Mouse (Mus musculus) monocyte, adult 5-6 weeks (primary cell): ENCODE results near the gene Ric8a. TPM values are rescaled to one million over a fixed set of nuclear protein-coding genes. Genes with fewer than 3 reads are reported as not detected.
"Not testable (repeated sequence)": the region's sequence is repeated elsewhere in the genome, so short reads cannot be mapped to it uniquely, and the experiment has no call there.

Source experiments
- ATAC-seq: fragments of 153-309, 156-312 bp; replicated peaks from 2 replicates; pipeline ENCODE4 v1.8.0; 2017; ENCODE audit warnings: mild to moderate bottlenecking; ENCODE audit not compliant: low TSS enrichment, insufficient number of reproducible peaks, severe bottlenecking, poor library complexity, low FRiP score
- total RNA-seq: library from RNA; stranded (forward); fragments of 200-1000, 200-491, 200-594 nt; gene quantifications from 3 replicates; pipeline ENCODE4 v1.2.3, GENCODE M21; 2017

The Ric8a gene
- total RNA-seq, 1 experiment from 2014 or later, result 72.9 TPM

DNA sequence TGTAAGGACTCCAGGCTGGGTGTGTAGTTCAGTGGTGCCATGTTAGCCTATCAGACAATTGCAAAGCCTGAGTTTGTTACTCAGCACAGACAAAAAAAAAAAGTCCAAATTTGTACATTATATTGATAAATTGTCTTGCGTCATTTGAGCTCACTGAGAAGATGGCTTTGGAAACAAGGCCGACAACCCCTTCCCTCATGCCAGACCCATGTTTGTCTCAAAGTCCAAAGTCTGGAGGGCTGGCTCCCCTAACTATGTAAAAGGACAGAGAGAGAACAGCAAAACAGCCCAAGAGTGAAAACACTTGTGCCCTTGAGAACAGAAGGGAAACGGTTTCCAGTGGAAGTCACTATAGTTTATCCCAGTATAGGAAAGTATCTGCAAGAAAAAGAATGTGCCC is 23.7 kb downstream of the Ric8a start:
- no peak for ATAC-seq

DNA sequence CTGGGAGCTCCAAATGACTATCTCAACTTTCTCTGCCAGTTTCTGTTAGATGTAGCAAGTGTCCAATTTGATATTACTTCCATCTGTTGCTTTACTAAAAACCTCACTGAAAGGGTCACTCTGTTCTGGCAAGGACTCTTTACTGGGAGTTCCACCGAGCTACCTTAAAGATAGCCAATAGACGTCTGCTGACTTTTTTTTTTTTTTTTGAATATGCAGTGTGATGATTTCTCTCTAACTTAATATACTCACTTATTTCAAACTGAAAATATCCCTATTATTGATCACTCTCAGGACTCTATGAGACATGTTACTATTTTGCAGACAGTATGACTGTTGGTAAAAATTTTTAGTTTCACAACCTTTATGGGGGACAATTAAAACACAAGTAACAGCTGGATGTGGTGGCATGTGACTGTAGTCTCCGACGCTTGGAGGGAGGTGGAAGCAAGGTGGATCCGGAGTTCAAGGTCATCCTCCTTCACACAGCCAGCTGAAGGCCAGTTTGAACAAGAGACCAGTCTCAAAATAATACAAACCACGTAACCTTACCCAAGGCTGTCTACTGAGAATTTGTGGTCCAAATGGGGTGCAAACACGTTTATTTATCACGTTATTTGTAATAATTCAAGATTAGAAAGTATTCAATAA is 24.2 kb downstream of the Ric8a start:
- no peak for ATAC-seq

- peak; percentile 87 for ATAC-seq
Observed at GRCm38 (mm10) chr7:140881696-140882468, 25.1 kb downstream of the Ric8a start, which contains the start of the genes Psmd13 and Sirt3. Gene Psmd13 (plus strand): TSS chr7:140881968. Gene Sirt3 (minus strand): TSS chr7:140882309.

GRCm38 (mm10) chr7:140882469-140882803 is 25.7 kb downstream of the Ric8a start:
- no peak for ATAC-seq

- ATAC-seq, result not testable (repeated sequence)
Observed at GRCm38 (mm10) chr7:140890636-140891035, 33.9 kb downstream of the Ric8a start.

DNA sequence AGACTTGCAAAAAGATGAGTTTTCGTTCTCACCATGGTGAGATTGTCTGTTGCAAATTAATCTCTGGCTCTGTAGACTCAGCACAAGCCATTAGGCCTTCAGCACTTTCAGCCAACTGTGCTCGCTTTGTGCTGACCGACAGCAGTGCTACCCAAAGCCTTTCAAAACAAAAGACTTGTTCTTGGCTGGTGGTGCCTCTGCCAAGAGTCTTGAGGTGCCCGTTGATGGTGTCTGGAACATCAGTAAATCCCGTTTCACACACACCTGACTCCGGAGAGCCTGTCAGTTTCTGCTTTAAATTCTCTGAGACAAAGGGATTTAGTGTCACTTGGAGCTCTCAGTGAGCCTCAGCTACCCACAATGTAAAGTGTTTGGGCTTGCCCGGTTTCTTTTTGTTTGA is 37.3 kb downstream of the Ric8a start:
- no peak for ATAC-seq

DNA sequence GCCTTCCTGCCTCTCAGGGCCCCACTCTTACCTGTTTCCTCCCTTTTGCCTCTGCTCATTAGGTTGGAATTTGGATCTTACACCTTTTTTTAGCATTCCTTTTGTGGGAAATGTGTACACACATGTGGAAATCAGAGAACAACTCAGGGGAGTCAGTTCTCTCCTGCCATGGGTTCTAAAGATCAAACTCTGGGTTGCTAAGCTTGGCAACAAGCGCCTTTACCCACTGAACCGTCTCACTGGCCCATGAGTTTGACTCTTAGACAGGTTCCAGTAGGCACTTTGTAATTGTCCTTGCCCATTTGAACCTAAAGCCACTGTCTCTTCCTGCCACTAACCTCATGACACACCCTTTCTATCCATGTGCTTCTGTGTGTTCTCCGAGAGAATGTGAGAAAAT is 37.9 kb downstream of the Ric8a start:
- ATAC-seq, result no peak

DNA sequence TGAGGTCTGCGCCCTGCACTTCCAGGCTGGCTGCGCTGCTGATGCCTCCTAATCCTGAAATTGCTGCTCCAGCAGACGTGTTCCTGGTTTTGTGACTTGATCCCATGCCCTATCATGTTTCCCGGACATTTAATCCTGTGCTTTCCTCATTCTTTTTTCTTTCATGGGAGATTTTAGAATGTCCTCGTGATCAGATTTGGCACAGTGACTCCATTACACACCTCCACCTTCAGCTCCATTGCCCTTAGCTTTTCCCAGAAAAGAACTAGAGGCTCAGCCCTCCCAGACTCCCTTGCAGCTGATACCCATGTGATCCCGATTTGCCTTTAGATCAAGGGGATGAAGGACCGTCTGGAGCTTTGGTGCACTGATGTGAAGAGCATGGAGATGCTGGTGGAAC is 41.1 kb downstream of the Ric8a start:
- ATAC-seq, result no peak

DNA sequence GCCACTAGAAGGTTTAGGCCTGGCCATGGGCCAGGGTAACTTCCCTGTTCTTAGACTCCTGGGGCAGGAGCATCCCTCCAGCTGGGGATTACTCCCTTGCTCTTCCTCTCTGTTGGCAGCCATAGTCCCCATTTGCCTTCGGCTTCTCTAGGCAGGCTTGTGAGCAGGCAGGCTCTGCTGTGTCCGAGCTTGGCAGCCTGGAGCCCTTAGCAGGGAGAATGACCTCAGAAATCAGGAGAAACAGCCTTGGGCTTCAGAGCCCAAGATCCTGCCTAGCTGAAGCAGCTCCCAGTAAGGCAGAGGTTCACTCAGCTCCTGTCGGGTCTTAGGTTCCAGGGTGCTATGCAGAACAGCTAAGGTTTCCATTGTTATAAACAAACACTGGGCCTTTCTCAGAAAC is 42.4 kb downstream of the Ric8a start:
- ATAC-seq, result no peak

DNA sequence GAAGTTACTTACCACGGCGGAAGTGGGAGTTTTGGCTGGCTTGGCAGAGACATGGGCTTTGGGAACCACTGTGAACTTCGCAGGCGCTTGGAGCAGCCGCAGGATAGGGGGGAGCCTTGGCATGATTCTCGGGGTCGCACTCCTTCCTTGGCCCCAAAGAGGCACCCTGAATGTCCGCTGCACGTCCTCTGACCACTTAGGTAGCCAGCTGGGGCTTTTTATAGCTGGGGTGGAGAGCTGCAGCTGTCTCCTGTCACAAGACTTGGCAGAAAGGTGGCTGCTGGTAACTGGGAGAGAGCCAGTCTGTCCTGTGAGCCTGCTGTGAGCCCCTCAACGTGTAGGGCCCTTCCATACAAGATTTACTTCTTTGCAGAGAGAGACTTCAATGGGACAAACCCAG is 43.5 kb downstream of the Ric8a start, which contains the start of gene Cox8b:
Gene Cox8b, minus strand, starts transcription at position 227 of the 400 bp plus-strand sequence.
- ATAC-seq, result no peak

DNA sequence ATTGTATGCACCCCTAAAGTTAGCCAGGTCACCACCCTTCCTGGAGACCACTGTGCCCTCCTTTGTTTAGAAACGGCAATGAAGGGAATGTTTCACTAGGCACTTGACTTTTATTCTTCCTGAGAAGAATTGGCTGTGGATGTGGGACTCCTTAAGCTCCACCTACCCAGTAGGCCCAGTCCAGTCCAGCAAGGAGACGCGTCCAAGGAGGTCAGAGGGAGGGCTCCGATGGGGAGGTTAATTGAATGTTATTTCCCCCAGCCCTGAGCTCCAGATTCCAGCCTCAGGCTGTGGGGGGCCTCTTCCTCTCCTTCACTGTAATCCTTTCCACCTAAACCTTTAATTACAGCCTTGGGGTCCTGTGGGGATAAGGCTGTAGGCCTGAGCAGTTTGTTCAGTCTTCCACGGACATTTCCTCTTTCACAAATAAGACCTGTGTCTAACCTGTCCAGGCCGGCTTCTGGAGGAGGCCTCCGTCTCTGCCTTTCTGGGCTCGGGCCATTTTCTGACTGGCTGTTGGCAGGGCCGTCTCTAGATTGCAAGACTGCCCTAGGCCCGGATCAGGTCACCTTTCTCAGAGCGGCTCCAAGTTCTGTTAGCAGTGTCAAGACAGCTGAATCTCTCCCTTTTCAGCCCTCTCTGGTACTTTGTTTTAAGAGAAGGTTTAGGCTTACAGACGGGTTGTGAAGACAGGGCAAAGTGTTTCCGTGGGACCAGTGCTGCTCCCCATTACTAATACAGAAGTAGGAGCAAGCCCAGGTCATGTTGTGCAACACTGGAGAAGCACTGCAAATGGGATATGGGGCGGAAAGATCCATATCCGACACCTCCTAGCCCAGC is 45.5 kb downstream of the Ric8a start:
- no peak for ATAC-seq

- ATAC-seq, result peak; percentile 63
Observed at GRCm38 (mm10) chr7:140903212-140903611, 46.5 kb downstream of the Ric8a start.

- ATAC-seq, result no peak
Observed at GRCm38 (mm10) chr7:140905642-140906081, 48.9 kb downstream of the Ric8a start.

GRCm38 (mm10) chr7:140907131-140907530 is 50.4 kb downstream of the Ric8a start:
- ATAC-seq, result no peak

GRCm38 (mm10) chr7:140907697-140908096 is 50.9 kb downstream of the Ric8a start:
- no peak for ATAC-seq

DNA sequence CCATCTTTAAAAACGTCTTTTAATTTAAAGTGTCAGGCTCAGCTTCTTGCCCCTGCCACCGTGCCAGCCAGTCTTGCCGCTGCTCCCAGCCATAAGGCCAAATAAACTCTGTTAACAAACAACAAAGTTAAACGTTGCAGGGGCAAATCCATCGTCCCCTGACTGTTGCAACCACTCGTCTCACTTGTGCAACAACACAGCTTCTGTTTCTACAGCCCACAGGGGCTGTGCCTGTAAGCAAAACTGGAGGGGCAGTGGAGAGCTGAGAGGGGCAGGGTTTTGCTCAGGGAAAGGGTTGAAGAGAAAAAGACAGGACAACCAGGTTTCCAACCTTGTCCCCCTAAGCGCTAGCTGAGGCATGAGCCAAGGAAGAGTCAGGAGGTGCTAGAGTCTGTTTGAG is 51.4 kb downstream of the Ric8a start:
- no peak for ATAC-seq

GRCm38 (mm10) chr7:140908634-140909107 is 51.9 kb downstream of the Ric8a start:
- peak; percentile 88 for ATAC-seq

DNA sequence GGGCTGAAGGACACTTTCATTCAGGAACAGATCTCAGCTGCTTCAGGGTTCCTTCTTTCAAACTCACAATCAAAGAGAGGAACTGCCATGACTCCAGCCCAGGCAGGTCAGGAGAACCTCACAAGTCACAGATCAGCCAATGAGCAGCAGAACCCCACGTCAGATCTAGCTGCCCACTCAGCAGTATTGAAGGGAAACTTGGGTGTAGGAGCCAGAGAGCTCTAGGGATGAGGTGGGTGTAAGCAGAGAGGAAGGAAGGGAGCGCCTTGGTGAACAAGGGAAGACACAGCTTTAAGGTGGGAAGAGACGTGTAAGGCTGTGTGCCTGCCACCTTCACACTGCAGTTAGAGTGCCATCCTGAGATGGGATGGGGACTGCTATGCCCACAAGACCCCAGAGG is 55.5 kb downstream of the Ric8a start:
- ATAC-seq, result no peak

GRCm38 (mm10) chr7:140912846-140913482 is 56.2 kb downstream of the Ric8a start:
- no peak for ATAC-seq
